Mouse (Mus musculus) heart, adult 18-20 months (tissue): Measurements from ENCODE around the gene Mmachc. TPM values are rescaled to one million over a fixed set of nuclear protein-coding genes. Genes with fewer than 3 reads are reported as not detected.

Experiments used
- DNase-seq, 2 experiments: peaks; one replicate each; pipeline ENCODE4 v3.0.0; 2021 to 2022; ENCODE audit warnings: mixed read lengths in 1 of 2
- long read RNA-seq, 2 experiments: library from polyadenylated mRNA; stranded (forward); transcript quantifications; one replicate each; pipeline ENCODE4 v2.0.0; 2021
- total RNA-seq, 2 experiments: library from RNA; stranded (reverse); gene quantifications; 2 replicates each; pipeline ENCODE4 v1.2.3; 2021

Gene Mmachc
- 10 to 100 TPM; 55.3 to 55.9 TPM for total RNA-seq
- long read RNA-seq, experiment 1, transcript Mmachc-201 (4 exons, 2,106 nt), result major isoform, 39 of 54 reads
- long read RNA-seq, experiment 1, partial matches to known transcripts, result 2 of 54 reads
- long read RNA-seq, experiment 1, other reads (novel, unspliced or antisense), result 13 of 54 reads
- long read RNA-seq, experiment 2, transcript Mmachc-201 (4 exons, 2,106 nt), result major isoform, 20 of 30 reads
- long read RNA-seq, experiment 2, partial matches to known transcripts, result 5 of 30 reads
- long read RNA-seq, experiment 2, other reads (novel, unspliced or antisense), result 5 of 30 reads

- peak; percentile 90 to 98 for DNase-seq
These were observed at the start of gene Mmachc, which contains the start of gene Ccdc163 for GRCm38 (mm10) chr4:116708201-116708764. TSS of gene Mmachc (minus strand) at chr4:116708406. TSS of gene Ccdc163 (plus strand) at chr4:116708509.

- no peak for DNase-seq
These were observed 41.5 kb upstream of the Mmachc start for GRCm38 (mm10) chr4:116749750-116750149.

GRCm38 (mm10) chr4:116738972-116739751, 31.0 kb upstream of the Mmachc start:
- DNase-seq, result no peak

- DNase-seq, result no peak
These were observed 26.8 kb upstream of the Mmachc start for GRCm38 (mm10) chr4:116734996-116735395.

GRCm38 (mm10) chr4:116732355-116732754, 24.1 kb upstream of the Mmachc start:
- DNase-seq, result no peak

GRCm38 (mm10) chr4:116731077-116731476, 22.9 kb upstream of the Mmachc start:
- DNase-seq, result no peak

GRCm38 (mm10) chr4:116729532-116729931, 21.3 kb upstream of the Mmachc start:
- DNase-seq, result no peak

GRCm38 (mm10) chr4:116727401-116727800, 19.2 kb upstream of the Mmachc start:
- DNase-seq, result no peak

GRCm38 (mm10) chr4:116725444-116725843, 17.2 kb upstream of the Mmachc start:
- DNase-seq, result no peak

GRCm38 (mm10) chr4:116722230-116722629, 14.0 kb upstream of the Mmachc start:
- DNase-seq, result no peak

- no peak for DNase-seq
These were observed 13.0 kb upstream of the Mmachc start for GRCm38 (mm10) chr4:116721098-116721628.

GRCm38 (mm10) chr4:116720343-116721097, 12.3 kb upstream of the Mmachc start, which contains the start of gene Tesk2:
TSS of gene Tesk2 (plus strand) at chr4:116720948.
- DNase-seq, result peak; percentile 93 to 97

- DNase-seq, result peak; percentile 74 to 79
These were observed 11.2 kb upstream of the Mmachc start for GRCm38 (mm10) chr4:116719396-116719795.

GRCm38 (mm10) chr4:116712536-116712935, 4.3 kb upstream of the Mmachc start:
- DNase-seq, result no peak

GRCm38 (mm10) chr4:116710154-116710553, 1.9 kb upstream of the Mmachc start:
- DNase-seq, result no peak

- DNase-seq, result no peak
These were observed 685 bp upstream of the Mmachc start for GRCm38 (mm10) chr4:116708791-116709390.

- DNase-seq, result no peak
These were observed 540 bp downstream of the Mmachc start for GRCm38 (mm10) chr4:116707666-116708065.

- DNase-seq, result peak; percentile 59 to 88
These were observed 4.4 kb downstream of the Mmachc start for GRCm38 (mm10) chr4:116703804-116704203.

GRCm38 (mm10) chr4:116700964-116701363, 7.2 kb downstream of the Mmachc start:
- no peak for DNase-seq

- peak in 1 of 2 experiments; percentile 26 for DNase-seq
These were observed 9.4 kb downstream of the Mmachc start for GRCm38 (mm10) chr4:116698693-116699342.

- DNase-seq, result no peak
These were observed 14.4 kb downstream of the Mmachc start for GRCm38 (mm10) chr4:116693785-116694184.
